Mouse (Mus musculus): ENCODE data around the gene Uty. TPM values are rescaled to one million over a fixed set of nuclear protein-coding genes. Genes with fewer than 3 reads are reported as not detected.

The Uty gene
- 3.3 TPM in 1 of 2 replicates, not detected in the other for polyA plus RNA-seq (2012; rRNA removed)

GRCm38 (mm10) chrY:1245426-1245863 is at the start of gene Uty:
Gene Uty (minus strand): TSS chrY:1245759.
- H3K36me3 ChIP-seq (ENCODE audit: control insufficient read depth, insufficient read depth, low read length): no peaks in the 10 kb centered on the region
- no peak for TF ChIP-seq POLR2A (IDR thresholded peaks at IDR 0.05; ENCODE audit: control insufficient read depth, extremely low read depth, insufficient read depth, low read length, poor library complexity)
- TF ChIP-seq CTCF (IDR thresholded peaks at IDR 0.05; ENCODE audit: borderline replicate concordance, control insufficient read depth, extremely low read depth, insufficient read depth, low read length, poor library complexity): no peak
- peak within 1 kb of the TSS; percentile 89 for H3K4me3 ChIP-seq (ENCODE audit: control insufficient read depth, insufficient read depth, low read length)
- peak within 1 kb of the TSS; percentile 89 for H3K27ac ChIP-seq (ENCODE audit: control insufficient read depth, insufficient read depth, low read length)
- no peaks in the 10 kb centered on the region for H3K4me1 ChIP-seq (replicated peaks; ENCODE audit: control insufficient read depth, insufficient read depth, low read length)
- peak; percentile 69 for DNase-seq
- H3K27me3 ChIP-seq (ENCODE audit: control insufficient read depth, insufficient read depth, low read length): no peaks in the 10 kb centered on the region
- WGBS: under 1% methylated on average over 21 of the region's 21 CpGs

- H3K27ac ChIP-seq (ENCODE audit: control insufficient read depth, insufficient read depth, low read length): no peak overlapping the region
Measured at GRCm38 (mm10) chrY:1293708-1294107, 48.1 kb upstream of the Uty start.

GRCm38 (mm10) chrY:1286171-1286795 is 40.7 kb upstream of the Uty start, which contains the start of gene Ddx3y:
Gene Ddx3y (minus strand): TSS chrY:1286629.
- TF ChIP-seq POLR2A (IDR thresholded peaks at IDR 0.05; ENCODE audit: control insufficient read depth, extremely low read depth, insufficient read depth, low read length, poor library complexity): no peak
- H3K36me3 ChIP-seq (ENCODE audit: control insufficient read depth, insufficient read depth, low read length): no peaks in the 10 kb centered on the region
- no peaks in the 10 kb centered on the region for H3K4me1 ChIP-seq (replicated peaks; ENCODE audit: control insufficient read depth, insufficient read depth, low read length)
- DNase-seq: peak; percentile 62
- WGBS: 4% methylated on average over 31 of the region's 31 CpGs
- peak within 1 kb of the TSS; percentile 88 for H3K27ac ChIP-seq (ENCODE audit: control insufficient read depth, insufficient read depth, low read length)
- peak within 1 kb of the TSS; percentile 57 for H3K4me3 ChIP-seq (ENCODE audit: control insufficient read depth, insufficient read depth, low read length)
- H3K27me3 ChIP-seq (ENCODE audit: control insufficient read depth, insufficient read depth, low read length): no peaks in the 10 kb centered on the region

More at GRCm38 (mm10) chrY:1293708-1294107, 48.1 kb upstream of the Uty start:
- no peak for DNase-seq
- Histone ChIP-seq H3K27me3 (ENCODE audit: control insufficient read depth, insufficient read depth, low read length) (no peaks in the 10 kb centered on the region), H3K36me3 (ENCODE audit: control insufficient read depth, insufficient read depth, low read length) (no peaks in the 10 kb centered on the region), H3K4me1 (replicated peaks; ENCODE audit: control insufficient read depth, insufficient read depth, low read length) (no peaks in the 10 kb centered on the region), H3K4me3 (ENCODE audit: control insufficient read depth, insufficient read depth, low read length) (no peak overlapping the region)
- TF ChIP-seq POLR2A (IDR thresholded peaks at IDR 0.05; ENCODE audit: control insufficient read depth, extremely low read depth, insufficient read depth, low read length, poor library complexity) (no peak), CTCF (IDR thresholded peaks at IDR 0.05; ENCODE audit: borderline replicate concordance, control insufficient read depth, extremely low read depth, insufficient read depth, low read length, poor library complexity) (no peak)

- Histone ChIP-seq H3K4me3 (ENCODE audit: control insufficient read depth, insufficient read depth, low read length) (peak overlapping the region; percentile 57), H3K36me3 (ENCODE audit: control insufficient read depth, insufficient read depth, low read length) (no peaks in the 10 kb centered on the region), H3K27me3 (ENCODE audit: control insufficient read depth, insufficient read depth, low read length) (no peaks in the 10 kb centered on the region), H3K27ac (ENCODE audit: control insufficient read depth, insufficient read depth, low read length) (peak overlapping the region; percentile 83), H3K4me1 (replicated peaks; ENCODE audit: control insufficient read depth, insufficient read depth, low read length) (no peaks in the 10 kb centered on the region)
- peak; percentile 10 for DNase-seq
- 6% methylated on average over 12 of the region's 12 CpGs for WGBS
- TF ChIP-seq POLR2A (IDR thresholded peaks at IDR 0.05; ENCODE audit: control insufficient read depth, extremely low read depth, insufficient read depth, low read length, poor library complexity) (no peak), CTCF (IDR thresholded peaks at IDR 0.05; ENCODE audit: borderline replicate concordance, control insufficient read depth, extremely low read depth, insufficient read depth, low read length, poor library complexity) (no peak)
Measured at GRCm38 (mm10) chrY:1285735-1286134, 40.2 kb upstream of the Uty start.

- Histone ChIP-seq H3K27ac (ENCODE audit: control insufficient read depth, insufficient read depth, low read length) (no peak overlapping the region), H3K27me3 (ENCODE audit: control insufficient read depth, insufficient read depth, low read length) (no peaks in the 10 kb centered on the region), H3K4me3 (ENCODE audit: control insufficient read depth, insufficient read depth, low read length) (no peak overlapping the region), H3K4me1 (replicated peaks; ENCODE audit: control insufficient read depth, insufficient read depth, low read length) (no peaks in the 10 kb centered on the region), H3K36me3 (ENCODE audit: control insufficient read depth, insufficient read depth, low read length) (no peaks in the 10 kb centered on the region)
- 58% methylated on average over 6 of the region's 6 CpGs for WGBS
- TF ChIP-seq POLR2A (IDR thresholded peaks at IDR 0.05; ENCODE audit: control insufficient read depth, extremely low read depth, insufficient read depth, low read length, poor library complexity) (no peak), CTCF (IDR thresholded peaks at IDR 0.05; ENCODE audit: borderline replicate concordance, control insufficient read depth, extremely low read depth, insufficient read depth, low read length, poor library complexity) (no peak)
- no peak for DNase-seq
Measured at GRCm38 (mm10) chrY:1246117-1246516, 558 bp upstream of the Uty start.

GRCm38 (mm10) chrY:1244940-1245339 is 619 bp downstream of the Uty start:
- no peaks in the 10 kb centered on the region for H3K36me3 ChIP-seq (ENCODE audit: control insufficient read depth, insufficient read depth, low read length)
- H3K4me3 ChIP-seq (ENCODE audit: control insufficient read depth, insufficient read depth, low read length): peak overlapping the region; percentile 89
- H3K4me1 ChIP-seq (replicated peaks; ENCODE audit: control insufficient read depth, insufficient read depth, low read length): no peaks in the 10 kb centered on the region
- H3K27ac ChIP-seq (ENCODE audit: control insufficient read depth, insufficient read depth, low read length): peak overlapping the region; percentile 89
- no peaks in the 10 kb centered on the region for H3K27me3 ChIP-seq (ENCODE audit: control insufficient read depth, insufficient read depth, low read length)
- TF ChIP-seq POLR2A (IDR thresholded peaks at IDR 0.05; ENCODE audit: control insufficient read depth, extremely low read depth, insufficient read depth, low read length, poor library complexity): no peak
- no peak for TF ChIP-seq CTCF (IDR thresholded peaks at IDR 0.05; ENCODE audit: borderline replicate concordance, control insufficient read depth, extremely low read depth, insufficient read depth, low read length, poor library complexity)
- no peak for DNase-seq
- 0% methylated on average over 9 of the region's 9 CpGs for WGBS

- no peaks in the 10 kb centered on the region for H3K27me3 ChIP-seq (ENCODE audit: control insufficient read depth, insufficient read depth, low read length)
- DNase-seq: no peak
- TF ChIP-seq CTCF (IDR thresholded peaks at IDR 0.05; ENCODE audit: borderline replicate concordance, control insufficient read depth, extremely low read depth, insufficient read depth, low read length, poor library complexity) (no peak), POLR2A (IDR thresholded peaks at IDR 0.05; ENCODE audit: control insufficient read depth, extremely low read depth, insufficient read depth, low read length, poor library complexity) (no peak)
- WGBS: 54% methylated on average over 5 of the region's 5 CpGs
- no peaks in the 10 kb centered on the region for H3K36me3 ChIP-seq (ENCODE audit: control insufficient read depth, insufficient read depth, low read length)
- no peak overlapping the region for H3K27ac ChIP-seq (ENCODE audit: control insufficient read depth, insufficient read depth, low read length)
- no peaks in the 10 kb centered on the region for H3K4me1 ChIP-seq (replicated peaks; ENCODE audit: control insufficient read depth, insufficient read depth, low read length)
- no peak overlapping the region for H3K4me3 ChIP-seq (ENCODE audit: control insufficient read depth, insufficient read depth, low read length)
Measured at GRCm38 (mm10) chrY:1244421-1244820, 1.1 kb downstream of the Uty start.

Data from thymus, adult 2 months (tissue).